Mouse (Mus musculus): ENCODE data around the gene Bmf.

- no peak for TF ChIP-seq CTCF (IDR thresholded peaks at IDR 0.05; ENCODE audit: insufficient read depth, low read depth, low read length)
- TF ChIP-seq POLR2A (IDR thresholded peaks at IDR 0.05; ENCODE audit: insufficient read depth, low read depth, low read length), result no peak
Measured at GRCm38 (mm10) chr2:118539040-118539439, 10.4 kb downstream of the Bmf start.
